Mouse (Mus musculus) spleen, adult 10 weeks (tissue): ENCODE data around the gene Vmn2r37. TPM values are rescaled to one million over a fixed set of nuclear protein-coding genes. Genes with fewer than 3 reads are reported as not detected.

Source experiments
- polyA plus RNA-seq: library from polyadenylated mRNA; stranded (reverse); fragments of 350-450 nt; fragmentation: Illumina TruSeq; extraction: RNeasy Lipid Tissue Mini Kit (QIAGEN cat#74804); gene quantifications from one replicate; pipeline ENCODE4 v1.2.3, GENCODE M21; 2015; ENCODE audit warnings: low replicate concordance; ENCODE audit not compliant: insufficient read depth

The Vmn2r37 gene
- not detected for polyA plus RNA-seq

GRCm38 (mm10) chr7:9223553-9223952 is at the start of gene Vmn2r37:
Vmn2r37 (minus strand) TSS chr7:9223653.

Other genes starting within 250 kb of the Vmn2r37 start
- gene Vmn2r39, start 192.9 kb downstream of the Vmn2r37 start, polyA plus RNA-seq, result not detected
- not detected for gene Vmn2r38, start 125.8 kb downstream of the Vmn2r37 start, polyA plus RNA-seq